Mouse (Mus musculus) spleen, adult 2 months (tissue): Measurements from ENCODE around the gene Opn1sw. TPM values are rescaled to one million over a fixed set of nuclear protein-coding genes. Genes with fewer than 3 reads are reported as not detected.

ENCODE experiments used
- DNase-seq, 2 experiments: peaks; one replicate each; pipeline versions ENCODE4 v3.0.0 to v3.0.0-alpha.2; 2012 to 2021; ENCODE audit warnings: low spot score in 2 of 2, low read depth in 1 of 2
- H3K27ac ChIP-seq: fragments of 200-500 bp; 2 replicates; pipeline ENCODE4 v1.5.1; 2012; ENCODE audit warnings: low read length, inconsistent platforms; ENCODE audit not compliant: insufficient read depth
- H3K27me3 ChIP-seq: fragments of 200-500 bp; 2 replicates; pipeline ENCODE4 v1.6.1; 2012; ENCODE audit warnings: mild to moderate bottlenecking, moderate library complexity, low read length, inconsistent platforms; ENCODE audit not compliant: control insufficient read depth, insufficient read depth
- H3K36me3 ChIP-seq: fragments of 200-500 bp; 2 replicates; pipeline ENCODE4 v1.6.1; 2012; ENCODE audit warnings: mild to moderate bottlenecking, low read length, inconsistent platforms; ENCODE audit not compliant: control insufficient read depth, insufficient read depth
- H3K4me1 ChIP-seq: fragments of 200-500 bp; 2 replicates; pipeline ENCODE4 v1.6.1; 2011; ENCODE audit warnings: inconsistent platforms; ENCODE audit not compliant: control insufficient read depth, insufficient read depth, insufficient read length
- H3K4me3 ChIP-seq: fragments of 200-500 bp; 2 replicates; pipeline ENCODE4 v1.5.1; 2011; ENCODE audit warnings: mild to moderate bottlenecking, inconsistent platforms; ENCODE audit not compliant: insufficient read depth, insufficient read length; ENCODE audit errors: extremely low read depth
- CTCF ChIP-seq: fragments of 200-500 bp; IDR thresholded peaks from 2 replicates; pipeline ENCODE4 v1.5.1; 2011; ENCODE audit warnings: mild to moderate bottlenecking, inconsistent platforms; ENCODE audit not compliant: insufficient read depth, insufficient read length, insufficient replicate concordance; ENCODE audit errors: extremely low read depth
- POLR2A ChIP-seq: fragments of 200-500 bp; IDR thresholded peaks from 2 replicates; pipeline ENCODE4 v1.6.1; 2011; ENCODE audit warnings: low read depth, low read length, inconsistent platforms
- WGBS: fragments of 180-500 bp; shearing (Covaris S2); methylation state at CpG from one replicate; pipeline ENCODE4 v1.1.7; 2018; 5-methylcytosine and 5-hydroxymethylcytosine counted together
- polyA plus RNA-seq: library from polyadenylated mRNA; depleted of rRNA; stranded (reverse); fragments of >200 nt; gene quantifications from 2 replicates; pipeline ENCODE4 v1.2.3, GENCODE M21; 2012

The Opn1sw gene
- polyA plus RNA-seq, 1 experiment, result not detected

DNA sequence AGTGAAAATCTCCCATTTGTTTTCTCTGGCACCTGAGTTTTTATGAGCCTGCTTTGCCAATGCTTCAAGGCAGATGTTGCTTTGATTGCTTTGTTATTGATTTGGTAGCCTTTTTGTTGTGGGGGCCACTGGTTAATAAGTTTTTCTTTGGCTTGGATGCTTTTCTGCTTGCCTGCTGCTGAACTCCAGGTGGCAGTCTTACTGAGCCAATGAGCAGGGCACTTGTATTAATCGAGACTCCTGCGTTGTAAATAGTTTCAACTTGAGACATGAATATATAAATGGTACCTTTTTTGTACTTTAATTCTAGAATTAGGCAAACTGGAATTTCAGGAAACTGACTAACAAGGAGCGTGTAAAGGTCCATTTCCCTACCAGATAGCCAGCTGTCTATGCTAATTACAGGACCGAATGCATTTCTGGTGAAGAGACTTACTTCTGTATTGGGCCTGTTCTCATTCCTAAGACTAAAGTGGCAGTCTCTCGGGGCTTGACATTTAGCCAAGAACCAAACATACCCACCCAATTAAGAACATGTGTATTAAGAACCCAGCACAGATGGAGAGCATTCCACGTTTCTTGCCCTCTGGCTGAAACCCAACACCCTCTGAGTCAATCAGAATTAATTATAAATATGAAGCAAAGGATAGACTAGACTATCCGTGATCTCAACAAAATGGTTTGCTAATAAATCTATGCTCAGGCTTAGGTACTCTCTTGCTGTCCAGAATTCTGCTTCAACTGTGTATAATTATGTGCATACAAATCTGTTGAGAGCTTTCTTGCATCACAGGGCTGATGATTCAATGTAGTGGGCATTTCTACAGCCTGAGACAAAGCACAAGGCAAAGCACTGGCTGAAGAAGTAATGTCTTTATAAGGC, 25.8 kb downstream of the Opn1sw start:
- Histone ChIP-seq H3K36me3 (peaks cover 21% of the 10 kb centered on the region), H3K4me3 (no peak overlapping the region), H3K27me3 (no peaks in the 10 kb centered on the region), H3K4me1 (no peaks in the 10 kb centered on the region), H3K27ac (no peak overlapping the region)
- DNase-seq, result no peak
- TF ChIP-seq POLR2A (no peak), CTCF (no peak)
- WGBS, result 85% methylated on average over 7 of the region's 7 CpGs

DNA sequence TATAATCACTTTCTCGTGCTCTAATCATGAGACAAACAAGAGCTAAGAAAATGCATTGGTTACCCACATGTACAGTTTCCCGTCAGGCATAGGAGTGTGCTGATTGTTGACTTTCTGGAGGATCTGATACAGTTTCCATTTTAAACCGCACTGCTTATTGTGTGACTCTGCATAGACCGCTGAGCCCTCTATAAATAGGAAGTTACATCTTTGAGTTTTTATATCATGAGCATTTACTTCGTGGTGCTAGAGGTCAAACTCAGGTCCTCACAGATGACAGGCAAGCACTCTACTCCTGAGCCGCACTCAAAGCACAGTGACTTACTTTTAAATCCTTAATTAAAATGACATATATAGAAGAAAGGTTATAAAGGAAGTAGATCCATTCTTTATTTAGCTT, 28.1 kb downstream of the Opn1sw start:
- WGBS, result 84% methylated on average over 6 of the region's 6 CpGs
- Histone ChIP-seq H3K27ac (no peak overlapping the region), H3K4me1 (no peaks in the 10 kb centered on the region), H3K36me3 (peaks cover 10% of the 10 kb centered on the region), H3K4me3 (no peak overlapping the region), H3K27me3 (no peaks in the 10 kb centered on the region)
- TF ChIP-seq POLR2A, result no peak
- no peak for TF ChIP-seq CTCF
- DNase-seq, result no peak

DNA sequence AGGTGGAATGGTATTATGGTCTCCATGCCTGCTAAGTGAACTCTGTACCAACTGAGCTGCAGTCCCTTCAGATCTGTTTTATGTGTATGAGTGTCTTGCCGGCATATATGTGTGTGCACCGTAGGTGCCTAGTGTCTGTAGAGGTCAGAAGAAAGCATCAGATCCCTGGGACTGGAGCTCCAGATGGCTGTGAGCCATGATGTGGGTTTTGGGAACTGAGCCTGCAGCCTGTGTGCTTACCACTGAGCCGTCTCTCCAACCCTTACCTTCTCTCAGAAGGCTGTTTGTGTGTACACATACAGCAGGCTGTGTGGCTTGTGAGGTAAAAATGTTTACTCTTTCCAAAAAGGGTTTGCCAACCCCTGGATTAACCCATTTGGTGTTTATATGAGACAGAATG, 28.9 kb downstream of the Opn1sw start:
- H3K27me3 ChIP-seq, result no peaks in the 10 kb centered on the region
- H3K4me3 ChIP-seq, result no peak overlapping the region
- H3K4me1 ChIP-seq, result no peaks in the 10 kb centered on the region
- TF ChIP-seq POLR2A (no peak), CTCF (no peak)
- peaks cover 10% of the 10 kb centered on the region for H3K36me3 ChIP-seq
- no peak for DNase-seq
- 95% methylated on average over 3 of the region's 3 CpGs for WGBS
- H3K27ac ChIP-seq, result no peak overlapping the region

DNA sequence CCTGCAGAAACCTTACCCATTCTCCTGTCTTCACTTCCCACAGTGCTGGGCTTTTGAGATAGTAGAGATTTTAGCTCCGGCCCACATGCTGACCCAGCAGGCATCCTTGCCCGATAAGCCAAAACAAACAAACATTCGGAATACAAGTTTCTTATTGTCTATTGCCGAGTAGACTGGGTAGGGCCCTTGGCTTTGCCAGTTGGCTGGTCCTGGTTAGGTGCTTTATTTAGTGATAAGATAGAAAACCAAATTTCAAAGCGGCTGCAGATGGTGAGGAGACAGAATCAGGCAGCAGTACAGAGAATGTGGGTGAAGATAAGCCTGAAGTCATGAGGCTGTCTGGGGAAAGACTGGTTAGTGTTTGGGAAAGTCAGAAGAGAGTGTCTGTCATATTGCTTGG, 35.5 kb downstream of the Opn1sw start:
- Histone ChIP-seq H3K27ac (no peak overlapping the region), H3K36me3 (peaks cover 4% of the 10 kb centered on the region), H3K27me3 (no peaks in the 10 kb centered on the region), H3K4me1 (peaks cover 3% of the 10 kb centered on the region), H3K4me3 (no peak overlapping the region)
- 72% methylated on average over 5 of the region's 5 CpGs for WGBS
- no peak for TF ChIP-seq POLR2A
- DNase-seq, result no peak

DNA sequence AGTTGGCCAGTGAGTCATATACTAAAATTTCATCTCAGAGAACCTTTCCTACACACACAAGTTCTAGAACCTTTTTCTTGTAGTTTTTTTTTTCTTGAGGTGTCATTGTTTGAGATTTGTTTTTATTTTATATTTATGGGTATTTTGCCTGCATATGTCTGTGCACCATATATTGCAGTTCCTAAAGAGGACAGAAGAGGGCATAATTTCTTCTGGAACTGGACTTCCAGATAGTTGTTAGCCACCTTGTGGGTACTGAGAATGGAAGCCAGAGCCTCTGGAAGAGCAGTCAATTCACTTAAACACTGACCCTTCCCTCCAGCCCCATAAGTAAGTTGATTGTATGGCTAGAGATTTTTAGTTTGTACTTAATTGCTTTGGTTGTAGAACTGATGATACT, 36.7 kb downstream of the Opn1sw start:
- Histone ChIP-seq H3K27me3 (no peaks in the 10 kb centered on the region), H3K27ac (no peak overlapping the region), H3K4me3 (no peak overlapping the region), H3K36me3 (no peaks in the 10 kb centered on the region; the same call in 1 of the 2 replicates), H3K4me1 (peaks cover 3% of the 10 kb centered on the region)
- TF ChIP-seq POLR2A, result no peak
- no peak for TF ChIP-seq CTCF
- DNase-seq, result no peak

DNA sequence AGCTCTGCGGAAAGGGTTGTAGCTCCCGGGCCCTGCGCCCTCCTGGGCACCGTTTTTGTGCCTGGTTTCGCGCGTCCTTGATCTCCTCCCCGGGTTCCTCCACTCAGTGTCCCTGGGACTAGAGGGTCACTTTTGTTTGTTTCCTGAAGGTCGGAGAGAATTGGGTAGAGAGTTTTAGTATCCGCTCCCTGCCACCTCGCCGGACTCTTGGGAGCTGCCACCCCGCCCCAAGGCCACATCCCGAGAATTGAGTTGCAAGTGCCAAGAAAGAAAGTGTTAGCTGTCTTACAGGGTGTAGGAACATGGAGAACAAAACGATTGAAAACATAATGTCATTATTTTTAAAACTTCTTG, 39.9 kb downstream of the Opn1sw start:
- peaks cover 3% of the 10 kb centered on the region for H3K4me1 ChIP-seq
- no peak for DNase-seq
- no peak for TF ChIP-seq CTCF
- TF ChIP-seq POLR2A, result no peak

DNA sequence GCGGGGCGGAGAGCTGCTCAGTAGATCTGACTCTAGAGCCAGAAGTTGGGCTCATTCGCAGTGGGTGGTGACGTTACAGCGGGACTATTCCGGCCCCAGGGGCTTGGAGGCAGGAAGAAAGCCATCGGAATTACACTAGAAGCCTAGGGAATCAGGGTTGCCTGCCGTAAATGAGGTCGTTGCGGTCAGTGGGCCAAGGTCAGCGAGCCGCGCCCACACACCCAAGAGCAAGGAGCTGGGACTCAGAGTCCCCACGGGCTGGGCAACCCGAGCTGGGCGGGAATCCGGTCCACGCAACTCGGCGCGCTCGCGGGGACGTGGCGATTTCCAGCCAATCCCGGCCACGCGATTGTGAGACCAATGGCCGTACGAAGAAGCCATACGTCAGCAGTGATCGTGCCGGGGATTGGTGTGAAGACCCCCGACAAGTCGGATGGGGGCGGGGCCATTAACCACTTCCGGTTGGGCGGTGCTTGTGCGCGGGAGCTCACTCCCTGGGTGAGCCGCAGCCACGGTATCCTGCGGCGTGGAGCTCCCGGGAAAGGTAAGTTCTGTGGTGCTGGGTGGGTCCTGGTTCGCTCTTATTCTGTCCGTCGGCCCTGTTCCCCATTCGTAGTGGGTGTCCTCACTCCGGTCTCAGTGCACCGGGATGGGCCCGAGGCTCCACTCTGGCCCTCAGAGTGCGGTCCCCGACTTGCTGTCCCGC, 40.5 kb downstream of the Opn1sw start, which contains the start of gene Calu:
Calu (plus strand) TSS at position 405 of the 706 bp plus-strand sequence.
- Histone ChIP-seq H3K4me3 (peak within 1 kb of the TSS; percentile 83), H3K27me3 (no peaks in the 10 kb centered on the region), H3K36me3 (no peaks in the 10 kb centered on the region), H3K4me1 (peaks cover 3% of the 10 kb centered on the region), H3K27ac (peak within 1 kb of the TSS; percentile 78)
- peak; percentile 95 to 99 for DNase-seq
- TF ChIP-seq POLR2A (peak; percentile 46), CTCF (no peak)
- WGBS, result under 1% methylated on average over 55 of the region's 55 CpGs

More for the DNA sequence above, 39.9 kb downstream of the Opn1sw start:
- Histone ChIP-seq H3K4me3 (peak overlapping the region; percentile 83), H3K27me3 (no peaks in the 10 kb centered on the region), H3K27ac (peak overlapping the region; percentile 57), H3K36me3 (no peaks in the 10 kb centered on the region)
- WGBS, result under 1% methylated on average over 15 of the region's 15 CpGs
